Mouse (Mus musculus) kidney, embryonic 14.5 days (tissue): ENCODE measurements at regions not wholly inside any gene's neighbourhood (a gene's known extent, or its start where the extent isn't known, plus 50 kb on each side); places are given as distances from the start of the nearest gene placed in this dataset.
A peak's percentile ranks its signal among the peaks of the same experiment; 100 is the strongest.

Source experiments
- ATAC-seq: fragments of 200-750 bp; cut with Nextera tagmentation; 2 replicates; pipeline ENCODE4 v1.8.0; 2017; ENCODE audit warnings: moderate number of reproducible peaks, mild to moderate bottlenecking, moderate TSS enrichment, moderate library complexity; ENCODE audit not compliant: low FRiP score, low TSS enrichment
- H3K27ac ChIP-seq: fragments of 300-500 bp; sonication (generic); 2 replicates; pipeline ENCODE4 v1.5.1; 2014; ENCODE audit warnings: low read depth, mild to moderate bottlenecking, low read length, moderate library complexity, mixed read lengths
- H3K27me3 ChIP-seq: fragments of 300-500 bp; sonication (generic); 2 replicates; pipeline ENCODE4 v1.6.1; 2014; ENCODE audit warnings: mild to moderate bottlenecking, low read length; ENCODE audit not compliant: control insufficient read depth, insufficient read depth
- H3K36me3 ChIP-seq: fragments of 300-500 bp; sonication (generic); 2 replicates; pipeline ENCODE4 v1.6.1; 2014; ENCODE audit warnings: low read length, mixed read lengths; ENCODE audit not compliant: control insufficient read depth, insufficient read depth
- H3K4me1 ChIP-seq: fragments of 300-500 bp; sonication (generic); 2 replicates; pipeline ENCODE4 v1.6.1; 2014; ENCODE audit warnings: low read length, mixed read lengths; ENCODE audit not compliant: control insufficient read depth, insufficient read depth
- H3K4me2 ChIP-seq: fragments of 300-500 bp; sonication (generic); replicated peaks from 2 replicates; pipeline ENCODE4 v1.6.1; 2014; ENCODE audit warnings: low read depth, mild to moderate bottlenecking, low read length
- H3K4me3 ChIP-seq: fragments of 300-500 bp; sonication (generic); 2 replicates; pipeline ENCODE4 v1.5.1; 2014; ENCODE audit warnings: mild to moderate bottlenecking, low read length
- H3K9ac ChIP-seq: fragments of 300-500 bp; sonication (generic); 2 replicates; pipeline ENCODE4 v1.6.1; 2014; ENCODE audit warnings: low read depth, mild to moderate bottlenecking, low read length, moderate library complexity
- H3K9me3 ChIP-seq: fragments of 300-500 bp; sonication (generic); 2 replicates; pipeline ENCODE4 v1.6.1; 2016; ENCODE audit warnings: low read length; ENCODE audit not compliant: control insufficient read depth
- WGBS: fragments of 180-500 bp; shearing (Covaris S2); extraction: QIAGEN DNeasy Blood & Tissue Kit; methylation state at CpG from one replicate; pipeline ENCODE4 v1.1.7; 2014; 5-methylcytosine and 5-hydroxymethylcytosine counted together

DNA sequence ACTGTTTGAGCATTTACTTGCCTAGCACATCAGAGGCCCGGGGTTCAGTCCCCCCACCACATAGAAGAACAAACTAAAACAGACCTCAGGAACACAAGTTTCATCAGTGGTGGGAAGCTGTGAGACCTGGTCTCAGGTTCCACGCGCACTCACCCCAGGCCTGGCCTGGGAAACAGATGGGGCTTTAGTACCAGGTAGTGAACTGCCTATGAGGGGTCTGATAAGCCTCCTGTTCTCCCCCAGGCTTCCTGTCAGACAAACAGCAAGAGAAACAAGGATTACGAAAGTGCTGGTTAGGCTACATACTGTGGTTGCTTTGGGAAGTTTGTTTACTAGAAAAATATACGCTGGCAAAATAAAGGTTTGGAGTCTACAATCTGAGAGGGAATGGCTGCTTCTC is 83.7 kb upstream of the S1pr3 start:
- no peaks in the 10 kb centered on the region for H3K36me3 ChIP-seq
- H3K4me2 ChIP-seq = no peak overlapping the region
- H3K9ac ChIP-seq = no peak overlapping the region
- H3K27me3 ChIP-seq = no peaks in the 10 kb centered on the region
- no peak overlapping the region for H3K27ac ChIP-seq
- H3K4me3 ChIP-seq = no peak overlapping the region
- peaks cover 17% of the 10 kb centered on the region for H3K4me1 ChIP-seq
- 85% methylated on average over 5 of the region's 5 CpGs for WGBS
- no peaks in the 10 kb centered on the region for H3K9me3 ChIP-seq
- ATAC-seq = no peak

GRCm38 (mm10) chr13:51325298-51325697 is 83.1 kb upstream of the S1pr3 start:
- peaks cover 20% of the 10 kb centered on the region for H3K4me1 ChIP-seq
- H3K36me3 ChIP-seq = no peaks in the 10 kb centered on the region
- H3K27ac ChIP-seq = no peak overlapping the region
- H3K4me3 ChIP-seq = no peak overlapping the region
- H3K4me2 ChIP-seq = no peak overlapping the region
- no peaks in the 10 kb centered on the region for H3K27me3 ChIP-seq
- no peak for ATAC-seq
- H3K9ac ChIP-seq = no peak overlapping the region
- no peaks in the 10 kb centered on the region for H3K9me3 ChIP-seq
- WGBS = 73% methylated on average over 5 of the region's 5 CpGs

- Histone ChIP-seq H3K4me2 (no peak overlapping the region), H3K9ac (no peak overlapping the region), H3K27ac (no peak overlapping the region), H3K4me3 (no peak overlapping the region), H3K9me3 (no peaks in the 10 kb centered on the region), H3K36me3 (no peaks in the 10 kb centered on the region), H3K27me3 (no peaks in the 10 kb centered on the region), H3K4me1 (peaks cover 20% of the 10 kb centered on the region)
- 65% methylated on average over 5 of the region's 5 CpGs for WGBS
- ATAC-seq = no peak
These were observed 82.3 kb upstream of the S1pr3 start for GRCm38 (mm10) chr13:51326128-51326527.

GRCm38 (mm10) chr13:51328131-51328970 is 80.1 kb upstream of the S1pr3 start:
- H3K4me1 ChIP-seq = peaks cover 20% of the 10 kb centered on the region

DNA sequence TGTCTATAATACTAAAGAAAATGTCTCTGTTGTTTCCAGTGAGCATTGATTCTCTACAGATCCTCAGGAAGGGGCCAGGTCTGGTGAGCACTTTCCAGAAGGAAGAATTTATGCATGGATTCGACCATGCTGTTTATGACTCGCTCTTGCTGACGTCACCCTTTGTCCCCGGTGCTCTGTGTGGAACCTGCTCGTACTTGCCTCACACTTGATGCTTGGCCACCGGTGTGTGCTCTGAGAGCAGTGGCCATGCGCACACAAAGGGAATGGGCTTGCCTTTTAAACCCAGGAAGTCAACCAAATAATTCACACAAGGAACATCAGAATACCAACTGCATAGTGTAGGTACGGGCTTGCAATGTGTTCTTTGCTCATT is 79.5 kb upstream of the S1pr3 start:
- Histone ChIP-seq H3K9me3 (no peaks in the 10 kb centered on the region), H3K4me1 (peaks cover 20% of the 10 kb centered on the region), H3K27ac (peak overlapping the region; percentile 52; the same call in 1 of the 2 replicates), H3K36me3 (no peaks in the 10 kb centered on the region), H3K4me3 (no peak overlapping the region), H3K27me3 (no peaks in the 10 kb centered on the region), H3K4me2 (no peak overlapping the region), H3K9ac (no peak overlapping the region)
- peak; percentile 51 for ATAC-seq
- WGBS = 48% methylated on average over 8 of the region's 8 CpGs

More at GRCm38 (mm10) chr13:51328131-51328970, 80.1 kb upstream of the S1pr3 start:
- H3K4me2 ChIP-seq = no peak overlapping the region; the same call in 1 of the 2 replicates
- H3K27ac ChIP-seq = peak overlapping the region; percentile 52; the same call in 1 of the 2 replicates
- H3K27me3 ChIP-seq = no peaks in the 10 kb centered on the region
- no peaks in the 10 kb centered on the region for H3K36me3 ChIP-seq
- H3K9ac ChIP-seq = no peak overlapping the region
- peak; percentile 91 for ATAC-seq
- no peaks in the 10 kb centered on the region for H3K9me3 ChIP-seq
- WGBS = 18% methylated on average over 15 of the region's 15 CpGs
- no peak overlapping the region for H3K4me3 ChIP-seq

- Histone ChIP-seq H3K9me3 (no peaks in the 10 kb centered on the region), H3K27ac (no peak overlapping the region), H3K4me3 (no peak overlapping the region), H3K36me3 (no peaks in the 10 kb centered on the region), H3K4me2 (no peak overlapping the region), H3K27me3 (no peaks in the 10 kb centered on the region), H3K9ac (no peak overlapping the region), H3K4me1 (peaks cover 20% of the 10 kb centered on the region)
- no peak for ATAC-seq
These were observed 78.7 kb upstream of the S1pr3 start for GRCm38 (mm10) chr13:51329717-51330116.

DNA sequence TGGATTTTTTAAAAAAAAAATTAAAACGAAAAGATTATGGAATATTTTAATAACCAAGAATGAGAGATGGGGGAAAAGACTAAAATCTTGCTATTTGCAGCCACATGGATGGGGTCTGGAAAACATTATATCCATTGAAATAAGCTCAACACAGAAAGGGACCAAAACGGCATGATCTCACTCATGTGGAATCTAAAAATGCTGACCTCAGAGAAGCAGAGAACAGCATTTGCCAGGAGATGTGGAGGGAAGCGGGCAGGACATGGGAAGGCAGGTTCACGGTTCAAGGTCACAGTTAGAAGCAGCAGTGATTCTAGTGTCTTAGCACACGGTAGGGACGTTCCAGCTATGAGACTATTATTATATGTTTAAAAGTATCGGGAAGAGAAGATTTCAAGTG is 76.2 kb upstream of the S1pr3 start:
- no peaks in the 10 kb centered on the region for H3K27me3 ChIP-seq
- H3K4me2 ChIP-seq = no peak overlapping the region
- ATAC-seq = no peak
- no peak overlapping the region for H3K4me3 ChIP-seq
- H3K9me3 ChIP-seq = no peaks in the 10 kb centered on the region
- H3K9ac ChIP-seq = no peak overlapping the region
- no peak overlapping the region for H3K27ac ChIP-seq
- no peaks in the 10 kb centered on the region for H3K36me3 ChIP-seq
- H3K4me1 ChIP-seq = peaks cover 20% of the 10 kb centered on the region
- 76% methylated on average over 7 of the region's 7 CpGs for WGBS

DNA sequence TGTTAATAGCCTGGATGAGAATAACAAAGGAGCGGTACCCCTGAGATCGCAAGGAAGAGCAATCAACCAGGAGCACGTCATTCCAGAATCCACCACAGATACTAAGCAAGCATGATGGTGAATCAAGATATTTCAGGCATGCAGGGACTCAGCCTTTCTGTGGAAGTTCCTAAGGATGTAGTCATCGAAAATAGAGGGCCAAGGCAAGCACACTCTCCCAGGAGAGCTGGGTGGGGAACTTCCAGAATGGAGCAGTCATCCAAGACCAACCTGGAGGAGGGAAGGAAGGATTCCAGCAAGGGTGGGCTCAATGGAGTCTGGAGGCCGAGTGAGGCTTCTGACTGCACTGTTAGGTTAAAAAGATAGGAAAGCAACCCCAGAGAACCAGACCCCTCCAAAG is 75.0 kb upstream of the S1pr3 start:
- ATAC-seq = no peak
- no peak overlapping the region for H3K4me2 ChIP-seq
- peaks cover 11% of the 10 kb centered on the region for H3K4me1 ChIP-seq
- no peaks in the 10 kb centered on the region for H3K27me3 ChIP-seq
- H3K27ac ChIP-seq = no peak overlapping the region
- WGBS = 84% methylated on average over 5 of the region's 5 CpGs
- no peaks in the 10 kb centered on the region for H3K9me3 ChIP-seq
- H3K4me3 ChIP-seq = no peak overlapping the region
- no peak overlapping the region for H3K9ac ChIP-seq
- H3K36me3 ChIP-seq = no peaks in the 10 kb centered on the region

GRCm38 (mm10) chr13:51336726-51337125 is 71.7 kb upstream of the S1pr3 start:
- no peaks in the 10 kb centered on the region for H3K27me3 ChIP-seq
- ATAC-seq = no peak
- H3K4me2 ChIP-seq = no peak overlapping the region
- no peak overlapping the region for H3K27ac ChIP-seq
- no peaks in the 10 kb centered on the region for H3K4me1 ChIP-seq
- H3K4me3 ChIP-seq = no peak overlapping the region
- H3K36me3 ChIP-seq = no peaks in the 10 kb centered on the region
- WGBS = 70% methylated on average over 5 of the region's 5 CpGs
- H3K9me3 ChIP-seq = peaks cover 3% of the 10 kb centered on the region; the same call in 1 of the 2 replicates
- no peak overlapping the region for H3K9ac ChIP-seq
